Mouse (Mus musculus) megakaryocyte, embryonic 14.5 days (primary cell): ENCODE measurements around the gene Creb5. TPM values are rescaled to one million over a fixed set of nuclear protein-coding genes. Genes with fewer than 3 reads are reported as not detected.

Source experiments
- H3K27me3 ChIP-seq: replicated peaks from 2 replicates; pipeline ENCODE3; 2012; ENCODE audit warnings: inconsistent platforms
- H3K36me3 ChIP-seq: replicated peaks from 2 replicates; pipeline ENCODE3; 2012; ENCODE audit warnings: low read length, inconsistent platforms, mixed read lengths
- H3K4me1 ChIP-seq: 2 replicates; pipeline ENCODE4 v1.6.1; 2012; ENCODE audit warnings: inconsistent platforms
- H3K4me3 ChIP-seq: replicated peaks from 2 replicates; pipeline ENCODE3; 2012; ENCODE audit warnings: moderate library complexity, mild to moderate bottlenecking, inconsistent platforms
- H3K9me3 ChIP-seq: 2 replicates; pipeline ENCODE4 v1.6.1; 2012; ENCODE audit warnings: inconsistent platforms
- FLI1 ChIP-seq: IDR thresholded peaks from 2 replicates; pipeline ENCODE4 v1.6.1; 2012; ENCODE audit warnings: low read length, inconsistent platforms, mixed read lengths
- GATA1 ChIP-seq: IDR thresholded peaks from 3 replicates; pipeline ENCODE4 v1.6.1; 2012; ENCODE audit warnings: mixed read lengths, low read length, inconsistent platforms, borderline replicate concordance
- polyA plus RNA-seq: library from polyadenylated mRNA; stranded (reverse); fragments of >175 nt; gene quantifications from 2 replicates; pipeline ENCODE4 v1.2.3, GENCODE M21; 2012; ENCODE audit warnings: low replicate concordance; ENCODE audit not compliant: insufficient read depth

Creb5 gene
- polyA plus RNA-seq, 1 experiment, result 0.37 TPM

GRCm38 (mm10) chr6:53714908-53715321, 427.8 kb downstream of the Creb5 start:
- Histone ChIP-seq H3K4me1 (peaks cover 11% of the 10 kb centered on the region), H3K36me3 (no peaks in the 10 kb centered on the region), H3K9me3 (no peaks in the 10 kb centered on the region), H3K27me3 (peaks cover 8% of the 10 kb centered on the region), H3K4me3 (no peak overlapping the region)
- TF ChIP-seq GATA1 (no peak), FLI1 (no peak)

GRCm38 (mm10) chr6:53716013-53716412, 428.9 kb downstream of the Creb5 start:
- H3K27me3 ChIP-seq, result peaks cover 4% of the 10 kb centered on the region
- H3K9me3 ChIP-seq, result no peaks in the 10 kb centered on the region
- no peaks in the 10 kb centered on the region for H3K36me3 ChIP-seq
- H3K4me3 ChIP-seq, result no peak overlapping the region
- H3K4me1 ChIP-seq, result peaks cover 11% of the 10 kb centered on the region
- no peak for TF ChIP-seq GATA1
- TF ChIP-seq FLI1, result no peak

GRCm38 (mm10) chr6:53720009-53720408, 432.9 kb downstream of the Creb5 start:
- Histone ChIP-seq H3K4me1 (no peaks in the 10 kb centered on the region), H3K9me3 (no peaks in the 10 kb centered on the region), H3K4me3 (no peak overlapping the region), H3K36me3 (no peaks in the 10 kb centered on the region), H3K27me3 (peaks cover 19% of the 10 kb centered on the region)
- TF ChIP-seq GATA1 (no peak), FLI1 (no peak)

- peaks cover 22% of the 10 kb centered on the region for H3K27me3 ChIP-seq
- no peaks in the 10 kb centered on the region for H3K36me3 ChIP-seq
- no peaks in the 10 kb centered on the region for H3K4me1 ChIP-seq
- H3K4me3 ChIP-seq, result no peak overlapping the region
- TF ChIP-seq GATA1 (no peak), FLI1 (no peak)
- H3K9me3 ChIP-seq, result 0 out of 2 replicates have a peak, but pooled peaks cover 6% of the 10 kb centered on the region
These were observed 434.5 kb downstream of the Creb5 start for GRCm38 (mm10) chr6:53721595-53721994.

- Histone ChIP-seq H3K4me1 (no peaks in the 10 kb centered on the region), H3K9me3 (0 out of 2 replicates have a peak, but pooled peaks cover 6% of the 10 kb centered on the region), H3K36me3 (no peaks in the 10 kb centered on the region), H3K4me3 (no peak overlapping the region), H3K27me3 (peaks cover 23% of the 10 kb centered on the region)
- no peak for TF ChIP-seq FLI1
- TF ChIP-seq GATA1, result no peak
These were observed 435.6 kb downstream of the Creb5 start for GRCm38 (mm10) chr6:53722694-53723093.

- H3K4me3 ChIP-seq, result no peak overlapping the region
- H3K36me3 ChIP-seq, result no peaks in the 10 kb centered on the region
- no peak for TF ChIP-seq GATA1
- H3K9me3 ChIP-seq, result peaks cover 24% of the 10 kb centered on the region
- H3K4me1 ChIP-seq, result no peaks in the 10 kb centered on the region
- peaks cover 8% of the 10 kb centered on the region for H3K27me3 ChIP-seq
These were observed 443.4 kb downstream of the Creb5 start for GRCm38 (mm10) chr6:53730487-53730886.

- no peak overlapping the region for H3K4me3 ChIP-seq
- no peak for TF ChIP-seq GATA1
- TF ChIP-seq FLI1, result no peak
- H3K27me3 ChIP-seq, result peaks cover 8% of the 10 kb centered on the region
- H3K9me3 ChIP-seq, result peaks cover 21% of the 10 kb centered on the region
- H3K4me1 ChIP-seq, result no peaks in the 10 kb centered on the region
- no peaks in the 10 kb centered on the region for H3K36me3 ChIP-seq
These were observed 444.0 kb downstream of the Creb5 start for GRCm38 (mm10) chr6:53730996-53731485.

- no peak for TF ChIP-seq FLI1
- TF ChIP-seq GATA1, result no peak
These were observed 446.5 kb downstream of the Creb5 start for GRCm38 (mm10) chr6:53733546-53733945.

GRCm38 (mm10) chr6:53733999-53734398, 446.9 kb downstream of the Creb5 start:
- Histone ChIP-seq H3K27me3 (peaks cover 3% of the 10 kb centered on the region), H3K9me3 (peaks cover 18% of the 10 kb centered on the region), H3K4me3 (no peak overlapping the region), H3K36me3 (no peaks in the 10 kb centered on the region), H3K4me1 (no peaks in the 10 kb centered on the region)
- TF ChIP-seq GATA1 (no peak), FLI1 (no peak)

More at GRCm38 (mm10) chr6:53733546-53733945, 446.5 kb downstream of the Creb5 start:
- peaks cover 7% of the 10 kb centered on the region for H3K27me3 ChIP-seq
- H3K4me1 ChIP-seq, result no peaks in the 10 kb centered on the region
- no peak overlapping the region for H3K4me3 ChIP-seq
- H3K36me3 ChIP-seq, result no peaks in the 10 kb centered on the region
- peaks cover 18% of the 10 kb centered on the region for H3K9me3 ChIP-seq

GRCm38 (mm10) chr6:53735696-53736095, 448.6 kb downstream of the Creb5 start:
- TF ChIP-seq GATA1 (no peak), FLI1 (no peak)
- Histone ChIP-seq H3K4me3 (no peak overlapping the region), H3K36me3 (no peaks in the 10 kb centered on the region), H3K4me1 (no peaks in the 10 kb centered on the region), H3K9me3 (peaks cover 16% of the 10 kb centered on the region), H3K27me3 (no peaks in the 10 kb centered on the region)

- Histone ChIP-seq H3K4me1 (no peaks in the 10 kb centered on the region), H3K27me3 (no peaks in the 10 kb centered on the region), H3K36me3 (no peaks in the 10 kb centered on the region), H3K4me3 (no peak overlapping the region), H3K9me3 (0 out of 2 replicates have a peak, but pooled peaks cover under 1% of the 10 kb centered on the region)
- no peak for TF ChIP-seq GATA1
- no peak for TF ChIP-seq FLI1
These were observed 451.1 kb downstream of the Creb5 start for GRCm38 (mm10) chr6:53738206-53738605.
